Mouse (Mus musculus) midbrain, embryonic 11.5 days (tissue): Measurements from ENCODE around the gene Tcf12. TPM values are rescaled to one million over a fixed set of nuclear protein-coding genes. Genes with fewer than 3 reads are reported as not detected.

Source experiments
- ATAC-seq: fragments of 200-750 bp; cut with Nextera tagmentation; 2 replicates; pipeline ENCODE4 v1.8.0; 2017; ENCODE audit warnings: moderate TSS enrichment, moderate library complexity; ENCODE audit not compliant: low FRiP score
- DNase-seq: peaks from one replicate; pipeline ENCODE4 v3.0.0; 2015; ENCODE audit warnings: low spot score; ENCODE audit errors: missing footprints
- H3K27ac ChIP-seq: fragments of 300-500 bp; sonication (generic); 2 replicates; pipeline ENCODE4 v1.5.1; 2014; ENCODE audit warnings: low read depth, low read length
- H3K27me3 ChIP-seq: fragments of 300-500 bp; sonication (generic); 2 replicates; pipeline ENCODE4 v1.6.1; 2014; ENCODE audit warnings: mild to moderate bottlenecking, low read length, moderate library complexity, mixed read lengths; ENCODE audit not compliant: control insufficient read depth, insufficient read depth
- H3K36me3 ChIP-seq: fragments of 300-500 bp; sonication (generic); 2 replicates; pipeline ENCODE4 v1.6.1; 2014; ENCODE audit warnings: mild to moderate bottlenecking, low read length, moderate library complexity, mixed read lengths; ENCODE audit not compliant: control insufficient read depth, insufficient read depth
- H3K4me1 ChIP-seq: fragments of 300-500 bp; sonication (generic); 2 replicates; pipeline ENCODE4 v1.6.1; 2014; ENCODE audit warnings: low read length; ENCODE audit not compliant: control insufficient read depth, insufficient read depth
- H3K4me2 ChIP-seq: fragments of 300-500 bp; sonication (generic); 2 replicates; pipeline ENCODE4 v1.6.1; 2014; ENCODE audit warnings: mild to moderate bottlenecking, moderate library complexity
- H3K4me3 ChIP-seq: fragments of 300-500 bp; sonication (generic); 2 replicates; pipeline ENCODE4 v1.5.1; 2014; ENCODE audit warnings: low read depth, low read length
- H3K9ac ChIP-seq: fragments of 300-500 bp; sonication (generic); 2 replicates; pipeline ENCODE4 v1.6.1; 2014; ENCODE audit warnings: low read length
- H3K9me3 ChIP-seq: fragments of 300-500 bp; sonication (generic); 2 replicates; pipeline ENCODE4 v1.6.1; 2016; ENCODE audit warnings: low read length; ENCODE audit not compliant: control insufficient read depth
- WGBS: fragments of 180-500 bp; shearing (Covaris S2); extraction: QIAGEN DNeasy Blood & Tissue Kit; methylation state at CpG from one replicate; pipeline ENCODE4 v1.1.7; 2014; 5-methylcytosine and 5-hydroxymethylcytosine counted together
- polyA plus RNA-seq: library from polyadenylated mRNA; unstranded; fragments of >200 nt; fragmentation: Nextera tagmentation; extraction: Ambion mirVana; gene quantifications from 2 replicates; pipeline ENCODE4 v1.2.1, GENCODE M21; 2014

Gene Tcf12
- polyA plus RNA-seq, 1 experiment from 2014 or later = 211 TPM

DNA sequence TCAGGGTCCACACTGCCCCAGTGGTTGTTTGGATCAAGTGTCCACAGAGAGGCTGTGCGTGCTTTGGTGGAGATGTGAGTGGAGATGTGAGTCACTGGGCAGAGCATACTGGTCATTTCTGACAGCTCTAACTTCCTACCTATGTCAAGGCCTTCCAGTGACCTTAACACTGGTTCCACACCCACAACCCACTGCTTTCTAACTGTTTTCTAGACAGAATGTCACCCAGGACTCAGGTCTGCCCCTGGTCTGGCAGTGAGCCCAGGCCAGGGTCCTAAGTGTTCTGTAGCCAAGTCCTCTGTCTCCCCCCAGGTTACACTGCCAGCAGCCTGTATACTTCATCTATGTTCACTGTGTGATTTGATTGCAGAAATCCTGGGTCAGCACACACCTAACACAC, 275.3 kb downstream of the Tcf12 start:
- 96% methylated on average over 1 of the region's 1 CpGs for WGBS

DNA sequence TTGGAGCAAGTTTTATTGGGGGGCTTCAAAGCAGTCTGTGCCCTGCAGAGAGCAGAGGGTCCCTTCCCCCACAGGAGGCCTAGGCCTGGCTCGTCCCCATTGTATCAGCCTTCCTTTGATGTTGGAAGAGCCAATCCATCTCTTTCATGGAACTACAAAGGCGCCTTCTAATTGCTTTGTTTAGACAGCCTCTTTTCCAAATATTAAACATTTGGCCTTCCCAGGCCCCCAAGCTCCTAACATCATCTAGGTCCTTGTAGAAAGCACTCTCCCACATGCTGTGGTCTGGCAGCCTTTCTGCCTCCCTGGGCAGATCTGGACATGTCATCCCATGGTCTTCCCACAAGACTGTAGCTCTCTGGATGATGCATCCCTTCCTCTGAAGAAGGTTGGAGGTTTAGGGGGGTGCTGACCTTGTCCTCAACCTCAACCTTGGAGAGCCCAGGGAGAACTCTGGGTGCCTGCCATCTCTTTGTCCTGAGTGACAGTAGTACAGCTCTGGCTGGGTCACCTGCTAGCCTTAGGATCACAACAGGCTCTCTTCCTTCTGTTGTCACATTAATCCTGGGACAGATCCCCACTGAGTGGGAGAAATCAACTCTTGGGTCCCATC, 276.4 kb downstream of the Tcf12 start:
- Histone ChIP-seq H3K27me3 (no peaks in the 10 kb centered on the region), H3K9ac (no peak overlapping the region), H3K36me3 (no peaks in the 10 kb centered on the region), H3K9me3 (no peaks in the 10 kb centered on the region), H3K27ac (no peak overlapping the region), H3K4me2 (no peak overlapping the region), H3K4me1 (peaks cover 6% of the 10 kb centered on the region), H3K4me3 (no peak overlapping the region)
- DNase-seq (no peak), ATAC-seq (no peak)
- 16% methylated on average over 2 of the region's 2 CpGs for WGBS

More for the DNA sequence above, 275.3 kb downstream of the Tcf12 start:
- no peak overlapping the region for H3K9ac ChIP-seq
- H3K4me2 ChIP-seq = no peak overlapping the region
- peaks cover 6% of the 10 kb centered on the region for H3K4me1 ChIP-seq
- H3K9me3 ChIP-seq = no peaks in the 10 kb centered on the region
- no peak overlapping the region for H3K4me3 ChIP-seq
- H3K27me3 ChIP-seq = no peaks in the 10 kb centered on the region
- H3K27ac ChIP-seq = no peak overlapping the region
- ATAC-seq = no peak
- no peak for DNase-seq
- no peaks in the 10 kb centered on the region for H3K36me3 ChIP-seq

DNA sequence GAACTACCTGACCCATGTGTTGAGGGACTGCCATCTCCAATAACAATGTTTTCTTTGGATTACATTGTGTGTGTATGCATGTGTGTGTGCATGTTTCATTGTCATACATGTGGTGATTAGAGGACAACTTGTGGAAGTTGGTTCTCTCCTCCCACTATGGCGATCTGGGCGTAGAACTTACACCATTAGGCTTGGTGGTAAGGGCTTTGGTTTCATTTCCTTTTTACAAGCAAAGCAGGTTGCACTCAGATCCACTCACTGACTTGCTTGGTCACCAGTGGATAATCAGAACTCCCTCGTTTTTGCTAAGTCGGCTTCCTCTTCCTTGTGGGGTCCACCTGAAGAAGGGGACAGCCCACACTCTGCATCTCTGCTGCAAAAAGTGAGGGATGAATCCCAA, 277.0 kb downstream of the Tcf12 start:
- H3K4me3 ChIP-seq = no peak overlapping the region
- whole genome bisulfite sequencing = 85% methylated on average over 4 of the region's 4 CpGs
- H3K4me1 ChIP-seq = peaks cover 6% of the 10 kb centered on the region
- ATAC-seq (no peak), DNase-seq (no peak)
- H3K9me3 ChIP-seq = no peaks in the 10 kb centered on the region
- no peak overlapping the region for H3K9ac ChIP-seq
- no peaks in the 10 kb centered on the region for H3K36me3 ChIP-seq
- no peak overlapping the region for H3K4me2 ChIP-seq
- H3K27me3 ChIP-seq = no peaks in the 10 kb centered on the region
- H3K27ac ChIP-seq = no peak overlapping the region

DNA sequence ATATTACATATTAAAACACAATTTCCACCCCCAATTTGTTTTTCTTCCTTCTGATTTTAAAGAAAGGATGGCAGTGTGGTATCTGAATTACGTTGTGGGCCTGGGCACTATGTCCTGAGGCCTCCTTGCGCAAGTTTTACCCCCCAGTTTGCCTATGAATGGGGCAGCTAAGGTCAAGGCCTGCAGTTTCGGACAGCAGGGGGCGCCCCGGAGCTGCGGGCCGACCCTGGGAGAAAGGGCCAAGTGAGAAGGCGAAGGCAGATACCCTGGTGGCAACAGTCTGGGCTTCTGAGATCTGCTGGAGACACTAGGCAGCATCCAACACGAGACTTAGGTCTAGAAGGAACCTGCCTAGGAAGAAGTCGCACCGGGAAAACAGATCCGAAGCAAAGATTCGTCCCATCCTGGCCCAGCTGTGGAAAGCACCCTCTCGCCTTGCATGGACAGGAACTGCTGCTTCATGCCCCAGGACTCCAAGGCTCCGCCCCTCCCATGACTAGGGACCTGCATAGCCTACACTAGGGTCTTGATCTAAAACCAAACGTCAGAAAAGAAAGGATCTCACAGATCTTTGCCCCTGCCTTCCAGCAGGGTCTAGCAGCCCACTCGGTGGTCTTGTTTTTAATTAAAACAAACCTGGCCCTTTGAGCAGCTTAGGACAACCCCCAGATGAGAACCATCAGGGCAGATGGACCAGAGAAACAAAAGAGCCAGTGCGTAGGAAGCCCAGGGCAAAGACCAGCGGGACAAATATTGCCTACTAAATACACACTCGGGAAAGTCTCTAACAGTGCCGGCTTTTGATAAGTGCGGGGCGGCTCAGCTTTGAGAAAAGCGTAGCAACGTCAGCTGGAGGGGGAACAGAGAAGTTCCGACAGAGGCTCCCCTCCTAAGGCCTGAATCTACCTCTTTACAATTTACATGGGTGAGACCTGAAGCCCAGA, 279.6 kb downstream of the Tcf12 start:
- DNase-seq (peak; percentile 95), ATAC-seq (0 out of 2 replicates have a peak, but pooled peaks have one; percentile 30)
- H3K4me1 ChIP-seq = peaks cover 6% of the 10 kb centered on the region
- no peaks in the 10 kb centered on the region for H3K27me3 ChIP-seq
- H3K9me3 ChIP-seq = no peaks in the 10 kb centered on the region
- H3K4me3 ChIP-seq = no peak overlapping the region
- H3K27ac ChIP-seq = no peak overlapping the region
- H3K9ac ChIP-seq = no peak overlapping the region
- H3K4me2 ChIP-seq = no peak overlapping the region
- WGBS = 45% methylated on average over 26 of the region's 26 CpGs
- H3K36me3 ChIP-seq = no peaks in the 10 kb centered on the region

DNA sequence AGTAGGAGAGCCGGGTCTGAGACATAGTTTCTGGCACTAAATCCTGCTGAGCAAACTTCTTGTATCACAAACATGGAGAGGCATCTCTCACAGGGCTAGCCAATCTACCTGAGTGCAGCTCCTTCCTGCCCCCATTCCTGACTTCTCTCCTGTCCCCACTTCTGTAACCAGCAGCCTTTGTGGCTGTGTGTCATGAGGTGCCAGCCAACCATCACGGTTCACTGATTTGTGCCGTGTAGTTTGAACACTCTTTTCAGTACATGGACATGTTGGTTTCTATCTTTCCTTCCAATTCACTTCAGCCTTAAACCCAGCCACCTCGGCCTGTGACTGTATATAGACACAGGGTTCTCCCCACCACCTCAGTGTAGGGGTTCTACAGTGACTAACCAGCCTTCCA, 280.7 kb downstream of the Tcf12 start:
- no peaks in the 10 kb centered on the region for H3K27me3 ChIP-seq
- no peak overlapping the region for H3K9ac ChIP-seq
- no peaks in the 10 kb centered on the region for H3K9me3 ChIP-seq
- no peak overlapping the region for H3K4me3 ChIP-seq
- no peak overlapping the region for H3K4me2 ChIP-seq
- no peak overlapping the region for H3K27ac ChIP-seq
- H3K4me1 ChIP-seq = peaks cover 6% of the 10 kb centered on the region
- no peak for ATAC-seq
- no peak for DNase-seq
- H3K36me3 ChIP-seq = no peaks in the 10 kb centered on the region
- 74% methylated on average over 4 of the region's 4 CpGs for WGBS

DNA sequence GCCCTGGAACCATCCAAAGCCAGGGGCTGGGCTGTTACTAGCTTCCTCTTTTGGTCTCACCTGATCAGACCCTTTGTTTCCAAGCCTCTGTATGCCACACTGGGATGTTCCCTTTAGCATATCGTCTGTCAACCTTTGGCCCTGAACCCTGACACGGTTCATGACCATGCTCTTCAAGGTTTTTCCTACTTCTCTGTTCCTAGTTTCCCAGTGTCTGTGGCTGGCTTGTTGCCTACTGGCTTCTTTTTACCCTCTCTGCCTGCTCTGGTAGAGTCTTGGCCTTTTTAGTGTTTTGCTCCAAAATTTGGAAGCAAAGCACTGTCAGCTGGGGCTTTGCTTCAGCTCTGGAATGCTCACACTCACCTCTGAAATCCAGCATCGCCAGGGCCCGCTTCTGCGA, 281.3 kb downstream of the Tcf12 start:
- H3K9me3 ChIP-seq = no peaks in the 10 kb centered on the region
- no peaks in the 10 kb centered on the region for H3K27me3 ChIP-seq
- WGBS = 78% methylated on average over 5 of the region's 5 CpGs
- no peak overlapping the region for H3K27ac ChIP-seq
- no peak overlapping the region for H3K9ac ChIP-seq
- H3K36me3 ChIP-seq = no peaks in the 10 kb centered on the region
- no peak overlapping the region for H3K4me2 ChIP-seq
- ATAC-seq = no peak
- H3K4me1 ChIP-seq = peaks cover 3% of the 10 kb centered on the region
- DNase-seq = no peak
- no peak overlapping the region for H3K4me3 ChIP-seq

DNA sequence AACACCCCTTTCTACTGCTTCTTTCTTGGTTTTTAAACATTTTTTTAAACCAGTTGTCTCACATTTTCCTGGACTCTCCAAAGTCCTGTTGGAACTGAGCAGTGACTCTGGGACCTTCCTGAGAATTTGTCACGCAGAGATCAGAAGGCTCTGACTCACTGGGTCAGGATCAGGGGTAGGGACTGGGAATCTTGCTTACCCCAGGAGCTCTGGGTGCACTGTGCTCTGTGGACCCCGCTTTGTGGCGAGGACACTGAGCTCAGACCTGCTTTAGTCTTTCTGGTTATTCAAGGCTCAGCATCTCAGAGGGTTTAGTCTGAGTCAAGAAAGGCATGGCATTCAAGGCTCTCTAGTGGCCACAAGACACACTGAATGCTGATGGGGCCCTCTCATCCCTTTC, 281.9 kb downstream of the Tcf12 start:
- 71% methylated on average over 3 of the region's 3 CpGs for WGBS
- Histone ChIP-seq H3K4me1 (no peaks in the 10 kb centered on the region), H3K4me2 (no peak overlapping the region), H3K27ac (no peak overlapping the region), H3K4me3 (no peak overlapping the region), H3K9me3 (no peaks in the 10 kb centered on the region), H3K27me3 (no peaks in the 10 kb centered on the region), H3K9ac (no peak overlapping the region), H3K36me3 (no peaks in the 10 kb centered on the region)
- ATAC-seq (no peak), DNase-seq (no peak)

DNA sequence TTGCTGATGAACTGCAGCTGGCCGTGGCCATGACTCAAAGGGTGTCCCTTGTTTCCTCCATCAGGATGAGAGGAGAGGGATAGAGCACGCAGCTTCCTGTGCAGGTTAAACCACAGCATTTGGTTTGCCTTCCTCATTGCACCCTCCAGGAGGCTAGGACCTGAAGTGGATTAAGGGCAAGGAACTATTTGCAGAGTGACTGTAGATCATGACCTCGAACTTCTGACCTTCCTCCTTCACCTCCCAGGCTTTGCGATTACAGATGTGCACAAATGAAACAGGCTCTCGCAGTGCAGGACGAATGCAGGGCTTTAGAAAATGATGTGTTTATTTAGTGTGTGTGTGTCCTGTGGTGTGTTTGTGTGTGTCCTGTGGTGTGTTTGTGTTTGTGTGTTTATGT, 282.5 kb downstream of the Tcf12 start:
- H3K4me2 ChIP-seq = no peak overlapping the region
- DNase-seq (no peak), ATAC-seq (no peak)
- no peak overlapping the region for H3K27ac ChIP-seq
- H3K9me3 ChIP-seq = no peaks in the 10 kb centered on the region
- H3K4me1 ChIP-seq = no peaks in the 10 kb centered on the region
- no peak overlapping the region for H3K9ac ChIP-seq
- no peak overlapping the region for H3K4me3 ChIP-seq
- no peaks in the 10 kb centered on the region for H3K27me3 ChIP-seq
- H3K36me3 ChIP-seq = no peaks in the 10 kb centered on the region
- 70% methylated on average over 6 of the region's 6 CpGs for WGBS

DNA sequence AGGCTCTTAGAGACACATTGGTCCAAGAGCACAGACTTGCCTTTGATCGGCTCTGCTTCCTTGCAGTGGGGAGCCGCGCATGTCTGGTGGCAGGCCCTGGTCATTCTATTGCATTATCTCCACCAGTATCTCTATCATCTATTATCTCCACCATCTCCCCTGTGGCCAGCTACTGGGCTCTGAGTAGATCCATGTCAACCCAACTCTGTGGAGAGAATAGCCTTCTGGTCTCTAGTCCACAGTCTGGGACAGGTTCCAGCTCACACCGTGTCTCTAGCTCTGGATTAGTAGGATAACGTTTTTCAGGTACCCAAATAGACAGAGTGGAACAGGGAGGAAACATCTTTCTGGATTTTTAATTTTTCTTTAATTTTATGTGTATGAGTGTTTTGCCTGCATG, 284.3 kb downstream of the Tcf12 start:
- 91% methylated on average over 5 of the region's 5 CpGs for WGBS
- no peak for ATAC-seq
- H3K4me2 ChIP-seq = no peak overlapping the region

More for the DNA sequence above, 284.3 kb downstream of the Tcf12 start:
- Histone ChIP-seq H3K27me3 (no peaks in the 10 kb centered on the region), H3K36me3 (no peaks in the 10 kb centered on the region), H3K4me3 (no peak overlapping the region), H3K9me3 (no peaks in the 10 kb centered on the region), H3K27ac (no peak overlapping the region), H3K9ac (no peak overlapping the region), H3K4me1 (no peaks in the 10 kb centered on the region)
- DNase-seq = no peak
